8 mouse cellular contexts compared by ENCODE assay signal in the genomic region with DNA sequence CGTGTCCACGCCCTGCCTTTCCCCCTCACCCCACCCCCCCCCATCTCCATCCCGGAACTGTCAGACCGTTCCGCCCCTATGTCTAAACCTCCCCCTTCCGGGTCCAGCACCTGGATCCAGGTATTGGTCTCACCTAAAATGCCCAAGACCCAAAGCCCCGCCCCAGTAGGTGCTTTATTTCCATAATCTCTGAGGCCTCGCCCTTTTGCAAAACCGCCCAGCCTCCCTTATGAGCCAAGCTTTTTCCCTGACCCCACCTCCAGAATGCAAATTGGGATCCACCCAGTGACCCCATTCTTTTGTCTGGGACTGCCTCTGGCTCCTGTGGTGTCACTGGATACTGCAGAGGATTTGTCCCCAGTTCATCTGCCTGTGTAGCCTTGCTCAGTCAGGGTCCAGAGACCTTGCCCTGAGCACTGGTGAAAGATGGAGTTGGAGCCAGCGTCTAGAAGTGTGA. TPM values are rescaled to one million over a fixed set of nuclear protein-coding genes. Genes with fewer than 3 reads are reported as not detected.
DNase-seq lines count a peak whose midpoint lies in the region; ATAC-seq lines count a peak whose summit lies in the region.

Gene Fah, minus strand, starts transcription at position 430 of the 457 bp plus-strand sequence.

- peak within 1 kb of the TSS; percentile 87 for H3K4me2 ChIP-seq in forebrain, embryonic 14.5 days (ENCODE audit: low read length)
- H3K4me2 ChIP-seq in lung, embryonic 16.5 days (ENCODE audit: low read depth, low read length), result peak within 1 kb of the TSS; percentile 95

- no peaks in the 10 kb centered on the region for H3K36me3 ChIP-seq in forebrain, embryonic 14.5 days (ENCODE audit: control insufficient read depth, insufficient read depth, low read length)
- 0 out of 2 replicates have a peak, but pooled peaks cover 3% of the 10 kb centered on the region for H3K36me3 ChIP-seq in hindbrain, embryonic 10.5 days
- no peaks in the 10 kb centered on the region for H3K36me3 ChIP-seq in lung, embryonic 16.5 days (ENCODE audit: control insufficient read depth, insufficient read depth, low read length)

- peak within 1 kb of the TSS; percentile 92 for H3K27ac ChIP-seq in brown adipose tissue, adult 24 weeks (replicated peaks; ENCODE audit: low read depth, low read length)
- no peak within 1 kb of the TSS for H3K27ac ChIP-seq in forebrain, embryonic 14.5 days (ENCODE audit: low read depth, low read length)
- H3K27ac ChIP-seq in hindbrain, embryonic 10.5 days, result peak within 1 kb of the TSS; percentile 83
- H3K27ac ChIP-seq in lung, embryonic 16.5 days (ENCODE audit: low read length), result 0 out of 2 replicates have a peak within 1 kb of the TSS, but pooled peaks have one; percentile 10

- no peak for DNase-seq in frontal cortex, postnatal 10 days (ENCODE audit: low spot score in 2 of 2)
- peak; percentile 17 for DNase-seq in forebrain, embryonic 14.5 days (ENCODE audit: low spot score)
- peak; percentile 53 for DNase-seq in hindbrain, embryonic 10.5 days (ENCODE audit: low spot score)
- DNase-seq in layer of hippocampus, postnatal 10 days (ENCODE audit: low spot score in 2 of 2), result no peak
- DNase-seq in retina, postnatal 7 days (ENCODE audit: low read depth, low spot score), result peak; percentile 35

- peak within 1 kb of the TSS; percentile 68 for H3K9ac ChIP-seq in forebrain, embryonic 14.5 days (ENCODE audit: low read length)
- H3K9ac ChIP-seq in lung, embryonic 16.5 days (ENCODE audit: low read length), result peak within 1 kb of the TSS; percentile 74

- no peaks in the 10 kb centered on the region for H3K9me3 ChIP-seq in forebrain, embryonic 14.5 days (replicated peaks; ENCODE audit: control insufficient read depth, low read length)
- no peaks in the 10 kb centered on the region for H3K9me3 ChIP-seq in hindbrain, embryonic 10.5 days
- H3K9me3 ChIP-seq in lung, embryonic 16.5 days (ENCODE audit: control insufficient read depth, low read length), result no peaks in the 10 kb centered on the region

- H3K27me3 ChIP-seq in forebrain, embryonic 14.5 days (replicated peaks; ENCODE audit: control insufficient read depth, insufficient read depth, low read length), result no peaks in the 10 kb centered on the region
- H3K27me3 ChIP-seq in hindbrain, embryonic 10.5 days (ENCODE audit: insufficient read depth, poor library complexity, severe bottlenecking), result no peaks in the 10 kb centered on the region; the same call in 1 of the 2 replicates
- no peaks in the 10 kb centered on the region for H3K27me3 ChIP-seq in lung, embryonic 16.5 days (ENCODE audit: control insufficient read depth, insufficient read depth, low read depth, low read length)

- WGBS in forebrain, embryonic 14.5 days, result under 1% methylated on average over 10 of the region's 10 CpGs
- under 1% methylated on average over 10 of the region's 10 CpGs for WGBS in hindbrain, embryonic 10.5 days
- 1% methylated on average over 10 of the region's 10 CpGs for WGBS in lung, embryonic 16.5 days

- peak; percentile 45 for ATAC-seq in frontal cortex, adult (ENCODE audit: low TSS enrichment)
- peak; percentile 46 for ATAC-seq in forebrain, embryonic 14.5 days
- ATAC-seq in lung, embryonic 16.5 days (ENCODE audit: low read depth), result no peak; the same call in none of the 2 replicates

- H3K4me3 ChIP-seq in brown adipose tissue, adult 24 weeks (ENCODE audit: insufficient read depth, low read depth, low read length), result peak within 1 kb of the TSS; percentile 71
- H3K4me3 ChIP-seq in forebrain, embryonic 14.5 days (ENCODE audit: low read depth, low read length), result peak within 1 kb of the TSS; percentile 53
- peak within 1 kb of the TSS; percentile 73 for H3K4me3 ChIP-seq in hindbrain, embryonic 10.5 days
- peak within 1 kb of the TSS; percentile 75 for H3K4me3 ChIP-seq in lung, embryonic 16.5 days (ENCODE audit: low read length)

- peaks cover 5% of the 10 kb centered on the region; the same call in 1 of the 2 replicates for H3K4me1 ChIP-seq in brown adipose tissue, adult 24 weeks (ENCODE audit: control insufficient read depth, insufficient read depth, insufficient read length, low read length)
- peaks cover 6% of the 10 kb centered on the region; the same call in 1 of the 2 replicates for H3K4me1 ChIP-seq in forebrain, embryonic 14.5 days (ENCODE audit: control insufficient read depth, insufficient read depth, low read length)
- H3K4me1 ChIP-seq in hindbrain, embryonic 10.5 days (replicated peaks), result peaks cover 19% of the 10 kb centered on the region
- peaks cover 11% of the 10 kb centered on the region for H3K4me1 ChIP-seq in lung, embryonic 16.5 days (replicated peaks; ENCODE audit: control insufficient read depth, insufficient read depth, low read length)

RNA-seq across cellular contexts. Expression of gene Fah, which starts in this region (rescaled TPM):
- polyA plus RNA-seq in brown adipose tissue, adult 24 weeks (2012; ENCODE audit: insufficient read depth, insufficient read length, missing spikeins), result 42.2 and 64.7 TPM in 2 replicates
- polyA plus RNA-seq in forebrain, embryonic 14.5 days (2014; fragmentation: Nextera tagmentation; extraction: Ambion mirVana), result 6.3 and 7.2 TPM in 2 replicates
- polyA plus RNA-seq in hindbrain, embryonic 10.5 days (2016; fragmentation: Nextera tagmentation; extraction: Ambion mirVana), result 3.7 and 4.4 TPM in 2 replicates
- 10 to 100 TPM; 15.4 to 15.8 TPM for total RNA-seq in layer of hippocampus, postnatal 10 days (2021)
- 13.5 and 14.0 TPM in 2 replicates for polyA plus RNA-seq in lung, embryonic 16.5 days (2015; fragmentation: Nextera tagmentation; extraction: Ambion mirVana)

Comparison
In these comparisons a context has a peak if more than half of its experiments do, and no peak if none do; other contexts are left out.
1. DNase-seq: peak in forebrain, embryonic 14.5 days (single experiment), hindbrain, embryonic 10.5 days (single experiment) and retina, postnatal 7 days (single experiment); none in frontal cortex, postnatal 10 days (0 of 2) and layer of hippocampus, postnatal 10 days (0 of 2).
2. Peak in every context shown above with its lines, with median percentiles within 50 percentile points of each other: H3K4me3 ChIP-seq.